Mouse (Mus musculus): Measurements from ENCODE around the gene Ppp1r12c.
"Not testable (repeated sequence)": the region's sequence is repeated elsewhere in the genome, so short reads cannot be mapped to it uniquely, and the experiment has no call there.

Gene Ppp1r12c

GRCm38 (mm10) chr7:4501558-4502397, at the start of gene Ppp1r12c:
Gene Ppp1r12c, minus strand, starts transcription at chr7:4501680.
- in situ Hi-C loops (cut with MboI, MseI): loop anchor here (25.0 kb wide), 1 partner anchor 1886 kb away; the partner anchor contains the start of genes Smim17 and Zfp28

- in situ Hi-C loops (cut with MboI, MseI): no loop called here
These were observed 45.8 kb upstream of the Ppp1r12c start, which contains the start of gene Syt5 for GRCm38 (mm10) chr7:4547221-4547641. Gene Syt5, minus strand, starts transcription at chr7:4547541.

- in situ Hi-C loops (cut with MboI, MseI): no loop called here
These were observed 45.2 kb upstream of the Ppp1r12c start for GRCm38 (mm10) chr7:4546591-4547131.

- in situ Hi-C loops (cut with MboI, MseI): no loop called here
These were observed 44.6 kb upstream of the Ppp1r12c start for GRCm38 (mm10) chr7:4546050-4546449.

- in situ Hi-C loops (cut with MboI, MseI): no loop called here
These were observed 40.5 kb upstream of the Ppp1r12c start for GRCm38 (mm10) chr7:4542013-4542412.

- in situ Hi-C loops (cut with MboI, MseI): no loop called here
These were observed 39.9 kb upstream of the Ppp1r12c start for GRCm38 (mm10) chr7:4541344-4541743.

GRCm38 (mm10) chr7:4539019-4539418, 37.5 kb upstream of the Ppp1r12c start:
- in situ Hi-C loops (cut with MboI, MseI): no loop called here

GRCm38 (mm10) chr7:4537181-4537580, 35.7 kb upstream of the Ppp1r12c start:
- in situ Hi-C loops (cut with MboI, MseI): no loop called here

GRCm38 (mm10) chr7:4536369-4536768, 34.9 kb upstream of the Ppp1r12c start:
- in situ Hi-C loops (cut with MboI, MseI): no loop called here

GRCm38 (mm10) chr7:4532005-4532729, 30.7 kb upstream of the Ppp1r12c start, which contains the start of gene Dnaaf3:
Gene Dnaaf3, minus strand, starts transcription at chr7:4532453.
- in situ Hi-C loops (cut with MboI, MseI): no loop called here

GRCm38 (mm10) chr7:4530166-4530565, 28.7 kb upstream of the Ppp1r12c start:
- in situ Hi-C loops (cut with MboI, MseI): not testable (repeated sequence)

- in situ Hi-C loops (cut with MboI, MseI): loop anchor here (10.0 kb wide), 1 partner anchor 382 kb away; no protein-coding TSS in a partner anchor
These were observed 25.8 kb upstream of the Ppp1r12c start for GRCm38 (mm10) chr7:4527302-4527689.

GRCm38 (mm10) chr7:4526341-4527301, 25.1 kb upstream of the Ppp1r12c start:
- in situ Hi-C loops (cut with MboI, MseI): loop anchor here (10.0 kb wide), 1 partner anchor 382 kb away; no protein-coding TSS in a partner anchor

GRCm38 (mm10) chr7:4524212-4524922, 22.9 kb upstream of the Ppp1r12c start, which contains the start of gene Tnni3:
Gene Tnni3, minus strand, starts transcription at chr7:4524229.
- in situ Hi-C loops (cut with MboI, MseI): loop anchor here (5.0 to 25.0 kb wide), 3 partner anchors 92 to 1863 kb away; partner anchors contain the start of genes Smim17 and Zfp28

- in situ Hi-C loops (cut with MboI, MseI): loop anchor here (5.0 to 25.0 kb wide), 3 partner anchors 91 to 1864 kb away; partner anchors contain the start of genes Smim17 and Zfp28
These were observed 22.0 kb upstream of the Ppp1r12c start for GRCm38 (mm10) chr7:4523205-4524130.

GRCm38 (mm10) chr7:4522292-4522691, 20.8 kb upstream of the Ppp1r12c start:
- in situ Hi-C loops (cut with MboI, MseI): loop anchor here (5.0 to 25.0 kb wide), 3 partner anchors 90 to 1865 kb away; partner anchors contain the start of genes Smim17 and Zfp28

- in situ Hi-C loops (cut with MboI, MseI): loop anchor here (5.0 to 25.0 kb wide), 3 partner anchors 89 to 1866 kb away; partner anchors contain the start of genes Smim17 and Zfp28
These were observed 19.9 kb upstream of the Ppp1r12c start for GRCm38 (mm10) chr7:4521231-4522003.

GRCm38 (mm10) chr7:4518487-4518886, 17.0 kb upstream of the Ppp1r12c start:
- in situ Hi-C loops (cut with MboI, MseI): loop anchor here (25.0 kb wide), 1 partner anchor 1869 kb away; the partner anchor contains the start of genes Smim17 and Zfp28

All from regulatory T cell (primary cell).